Mouse (Mus musculus) liver, adult 2 months (tissue): ENCODE measurements around the gene Gm5483.

Experiments used
- CTCF ChIP-seq: fragments of 200-500 bp; IDR thresholded peaks from 2 replicates; pipeline ENCODE4 v1.5.1; 2011; ENCODE audit warnings: low read depth, low read length, control low read depth
- POLR2A ChIP-seq: fragments of 200-500 bp; IDR thresholded peaks from 2 replicates; pipeline ENCODE4 v1.6.1; 2011; ENCODE audit warnings: low read length, control low read depth; ENCODE audit not compliant: insufficient read depth; ENCODE audit errors: extremely low read depth

GRCm38 (mm10) chr16:36156402-36156975 lies 27.5 kb upstream of the Gm5483 start, which contains the start of gene Stfa2l1:
- TF ChIP-seq POLR2A: no peak
- TF ChIP-seq CTCF: no peak
